Mouse (Mus musculus) R1 (cell line): ENCODE data around the gene Slc25a40.

Experiments used
- DNase-seq: peaks from one replicate; pipeline ENCODE4 v3.0.0-alpha.2; 2018; ENCODE audit warnings: low read depth, low spot score

Slc25a40 gene

GRCm38 (mm10) chr5:8489471-8490110 is 66.9 kb downstream of the Slc25a40 start:
- DNase-seq = peak; percentile 45

GRCm38 (mm10) chr5:8491778-8492177 is 69.1 kb downstream of the Slc25a40 start:
- DNase-seq = no peak
